Mouse (Mus musculus) hindbrain, embryonic 15.5 days (tissue): ENCODE results near the gene Ccdc157. TPM values are rescaled to one million over a fixed set of nuclear protein-coding genes. Genes with fewer than 3 reads are reported as not detected.

Experiments
- ATAC-seq: fragments of 200-750 bp; cut with Nextera tagmentation; 2 replicates; pipeline ENCODE4 v1.8.0; 2017; ENCODE audit warnings: low read depth, moderate number of reproducible peaks, moderate TSS enrichment; ENCODE audit not compliant: low FRiP score
- H3K27ac ChIP-seq: fragments of 300-500 bp; sonication (generic); replicated peaks from 2 replicates; pipeline ENCODE4 v1.5.1; 2015; ENCODE audit warnings: mild to moderate bottlenecking, inconsistent platforms
- H3K27me3 ChIP-seq: fragments of 300-500 bp; sonication (generic); 2 replicates; pipeline ENCODE4 v1.6.1; 2015; ENCODE audit warnings: control low read depth, inconsistent platforms
- H3K36me3 ChIP-seq: fragments of 300-500 bp; sonication (generic); 2 replicates; pipeline ENCODE4 v1.6.1; 2015; ENCODE audit warnings: control low read depth, inconsistent platforms
- H3K4me1 ChIP-seq: fragments of 300-500 bp; sonication (generic); replicated peaks from 2 replicates; pipeline ENCODE4 v1.6.1; 2015; ENCODE audit warnings: control low read depth, inconsistent platforms
- H3K4me2 ChIP-seq: fragments of 300-500 bp; sonication (generic); 2 replicates; pipeline ENCODE4 v1.6.1; 2015; ENCODE audit warnings: moderate library complexity, mild to moderate bottlenecking, inconsistent platforms
- H3K4me3 ChIP-seq: fragments of 300-500 bp; sonication (generic); 2 replicates; pipeline ENCODE4 v1.5.1; 2015; ENCODE audit warnings: mild to moderate bottlenecking, inconsistent platforms
- H3K9ac ChIP-seq: fragments of 300-500 bp; sonication (generic); 2 replicates; pipeline ENCODE4 v1.6.1; 2015; ENCODE audit warnings: inconsistent platforms
- H3K9me3 ChIP-seq: fragments of 300-500 bp; sonication (generic); 2 replicates; pipeline ENCODE4 v1.6.1; 2016; ENCODE audit warnings: control low read depth, inconsistent platforms
- WGBS: fragments of 180-500 bp; shearing (Covaris S2); methylation state at CpG from one replicate; pipeline ENCODE4 v1.1.7; 2015; 5-methylcytosine and 5-hydroxymethylcytosine counted together
- microRNA-seq: library from miRNA; unstranded; fragments of <30 nt; microRNA quantifications from one replicate; pipeline ENCODE4, GENCODE M21; 2016
- polyA plus RNA-seq: library from polyadenylated mRNA; unstranded; fragments of >200 nt; fragmentation: Nextera tagmentation; extraction: Ambion mirVana; gene quantifications from 2 replicates; pipeline ENCODE4 v1.2.1, GENCODE M21; 2015

Ccdc157 gene
- polyA plus RNA-seq, 1 experiment from 2014 or later = 10.0 TPM

DNA sequence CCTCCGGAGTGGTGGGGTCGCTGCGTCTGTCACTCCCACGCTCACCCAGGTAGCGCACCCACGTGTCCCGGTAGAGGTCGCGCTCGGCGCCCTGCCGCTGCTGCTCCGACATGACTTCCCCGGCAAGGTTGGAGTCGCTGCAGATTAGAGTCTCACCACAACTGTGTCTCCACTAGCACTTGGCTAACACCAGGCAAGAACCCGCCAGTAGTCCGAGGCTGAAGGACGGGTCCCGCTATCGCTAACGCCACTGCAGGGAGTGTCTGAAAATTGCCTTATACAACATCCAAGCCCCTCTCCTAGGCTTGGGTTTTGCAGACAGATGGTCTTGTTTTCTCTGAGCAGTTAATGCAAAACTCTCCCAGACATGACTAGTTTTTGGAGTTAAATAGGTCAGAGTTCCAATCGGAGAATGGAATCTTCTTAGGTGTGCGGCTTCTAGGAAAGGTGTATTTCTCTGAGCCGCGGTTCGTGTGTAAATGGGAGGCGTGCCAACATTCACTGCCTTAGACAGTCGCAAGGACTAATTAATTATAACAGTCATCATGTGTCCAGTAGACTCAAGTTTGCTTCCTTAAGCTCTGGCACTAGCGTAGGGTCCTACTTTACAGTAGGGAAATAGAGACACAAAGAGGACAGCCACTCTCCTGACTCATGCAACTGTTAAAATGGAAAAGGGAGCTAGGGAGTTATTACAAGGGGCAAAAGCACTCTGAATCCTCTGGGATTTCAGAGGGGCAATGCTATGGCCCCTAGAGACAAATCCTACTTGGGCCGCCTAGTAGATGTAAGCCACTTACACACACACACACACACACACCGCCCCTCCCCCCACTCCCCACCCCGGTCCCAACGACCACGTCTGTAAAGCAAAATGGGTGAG, 64.7 kb downstream of the Ccdc157 start, which contains the start of gene Mtfp1:
Gene Mtfp1, minus strand, starts transcription at position 275 of the 883 bp plus-strand sequence.
- WGBS = 7% methylated on average over 34 of the region's 34 CpGs
- ATAC-seq = no peak

DNA sequence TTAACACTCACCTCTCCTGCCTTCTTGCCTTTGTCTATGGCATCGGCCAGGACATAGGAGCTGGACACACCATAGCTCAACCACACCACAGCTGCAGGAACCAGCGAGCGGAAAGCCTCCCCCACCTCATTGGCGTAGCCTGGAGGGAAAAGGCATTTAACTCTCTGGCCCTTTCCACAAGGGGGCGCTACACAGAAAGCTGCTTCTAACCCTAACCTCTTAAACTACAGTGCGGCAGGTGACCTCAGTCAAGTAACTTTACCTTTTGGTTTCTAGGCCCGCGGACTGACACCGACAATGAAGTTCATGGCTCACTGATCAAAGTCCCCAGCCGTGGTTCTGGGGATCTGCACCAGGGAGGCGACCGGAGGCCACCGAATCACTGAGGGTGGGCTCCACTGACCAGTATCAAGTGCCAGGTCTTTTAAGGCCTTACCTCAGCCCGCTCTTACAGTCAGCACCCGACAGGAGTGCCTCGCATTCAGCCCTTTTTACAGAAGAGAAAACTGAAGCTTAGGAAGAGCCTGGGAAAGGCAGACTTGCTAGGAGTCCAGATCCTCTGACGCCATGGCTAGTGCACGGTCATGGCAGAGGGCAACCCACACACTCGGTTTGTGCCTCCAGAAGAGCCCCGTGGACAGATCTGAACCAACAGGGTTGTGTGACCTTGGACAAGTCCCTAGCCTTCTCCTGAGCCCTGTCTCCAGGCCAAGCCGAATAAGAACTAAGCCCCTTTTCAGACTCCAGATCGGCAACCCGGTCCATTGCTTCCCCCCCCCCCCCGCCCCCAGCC, 65.5 kb downstream of the Ccdc157 start:
- H3K36me3 ChIP-seq = peaks cover 25% of the 10 kb centered on the region

More for the DNA sequence above, 64.7 kb downstream of the Ccdc157 start, which contains the start of gene Mtfp1:
- peaks cover 30% of the 10 kb centered on the region for H3K4me1 ChIP-seq
- peak within 1 kb of the TSS; percentile 45 for H3K9ac ChIP-seq
- H3K4me2 ChIP-seq = peak within 1 kb of the TSS; percentile 95
- H3K36me3 ChIP-seq = peaks cover 24% of the 10 kb centered on the region
- peak within 1 kb of the TSS; percentile 82 for H3K27ac ChIP-seq
- no peaks in the 10 kb centered on the region for H3K9me3 ChIP-seq
- peak within 1 kb of the TSS; percentile 58 for H3K4me3 ChIP-seq
- no peaks in the 10 kb centered on the region for H3K27me3 ChIP-seq

DNA sequence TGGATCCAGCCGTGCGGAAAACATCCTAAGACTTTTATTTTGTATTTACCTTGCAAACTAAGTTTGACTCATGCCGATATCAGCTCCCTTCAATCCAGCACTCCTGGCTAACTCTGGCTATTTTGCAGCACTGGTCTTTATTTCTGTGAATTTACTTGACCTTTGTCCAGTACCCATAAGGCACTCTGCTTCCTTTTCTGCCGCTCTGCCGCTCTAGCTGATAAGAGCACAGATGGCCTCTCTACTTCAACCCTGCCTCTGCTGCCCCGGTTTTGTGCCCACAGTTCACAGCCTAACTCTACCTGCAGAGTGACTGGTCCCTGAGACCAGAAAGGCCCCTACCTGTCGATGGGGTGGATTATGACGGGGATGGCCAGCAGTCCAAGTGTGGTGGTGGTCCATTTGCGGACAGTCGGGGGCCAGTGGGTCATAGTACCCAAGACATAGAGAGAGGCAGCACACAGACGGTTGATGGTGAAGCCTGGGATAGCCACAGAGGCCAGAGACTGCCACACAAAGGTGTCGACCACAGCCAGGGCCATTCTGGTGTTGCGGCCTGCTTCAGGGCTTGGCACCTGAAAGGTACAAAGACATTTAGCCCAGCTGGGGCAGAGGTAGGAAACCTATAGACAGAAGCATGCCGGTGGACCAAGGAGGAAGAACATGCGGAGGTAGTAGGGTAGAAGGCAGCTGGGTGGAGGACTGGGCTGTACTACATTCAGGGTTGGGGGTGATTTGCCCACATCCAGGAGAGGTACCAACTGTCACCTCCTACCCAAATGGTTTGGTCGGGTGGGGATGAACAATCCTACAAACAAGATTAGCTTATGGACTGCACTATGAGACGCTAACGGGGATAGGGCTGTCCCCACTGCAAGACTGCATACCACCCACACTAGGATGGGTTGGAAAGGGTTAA, 66.4 kb downstream of the Ccdc157 start:
- H3K36me3 ChIP-seq = peaks cover 25% of the 10 kb centered on the region
- H3K27me3 ChIP-seq = no peaks in the 10 kb centered on the region
- H3K4me1 ChIP-seq = peaks cover 30% of the 10 kb centered on the region
- H3K4me2 ChIP-seq = peak overlapping the region; percentile 95
- peak overlapping the region; percentile 58 for H3K4me3 ChIP-seq
- no peak overlapping the region for H3K9ac ChIP-seq
- WGBS = 87% methylated on average over 18 of the region's 18 CpGs
- ATAC-seq = no peak
- H3K9me3 ChIP-seq = no peaks in the 10 kb centered on the region
- no peak overlapping the region for H3K27ac ChIP-seq

More for the DNA sequence above, 65.5 kb downstream of the Ccdc157 start:
- Histone ChIP-seq H3K27ac (peak overlapping the region; percentile 82), H3K4me1 (peaks cover 30% of the 10 kb centered on the region), H3K9me3 (no peaks in the 10 kb centered on the region), H3K9ac (peak overlapping the region; percentile 45), H3K4me2 (peak overlapping the region; percentile 95), H3K27me3 (no peaks in the 10 kb centered on the region), H3K4me3 (peak overlapping the region; percentile 58)
- ATAC-seq = no peak
- WGBS = 7% methylated on average over 23 of the region's 24 CpGs

Small RNA genes lying within 50 kb of the gene (microRNA-seq; reads per million reads assigned to microRNA genes)
- 5.9 reads per million, percentile 23 among the genes with 10 or more reads in this experiment for gene Mir3060

Other genes starting within 250 kb of the Ccdc157 start
- gene Slc35e4, start 245.6 kb downstream of the Ccdc157 start, polyA plus RNA-seq = 17.3 and 20.3 TPM in 2 replicates
- 27.2 and 28.3 TPM in 2 replicates for gene Tcn2, start 228.1 kb downstream of the Ccdc157 start, polyA plus RNA-seq
- 55.2 and 57.5 TPM in 2 replicates for gene Pes1, start 196.3 kb downstream of the Ccdc157 start, polyA plus RNA-seq
- 0.13 TPM in 1 of 2 replicates, not detected in the other for gene 4930556J24Rik, start 183.5 kb downstream of the Ccdc157 start, polyA plus RNA-seq
- gene Gal3st1, start 176.7 kb downstream of the Ccdc157 start, polyA plus RNA-seq = 9.5 and 9.8 TPM in 2 replicates
- gene Sec14l4, start 128.8 kb downstream of the Ccdc157 start, polyA plus RNA-seq = not detected in 2 replicates
- 0.39 and 0.86 TPM in 2 replicates for gene Sec14l3, start 95.5 kb downstream of the Ccdc157 start, polyA plus RNA-seq
- 10.7 and 12.3 TPM in 2 replicates for gene Mtfp1, start 64.8 kb downstream of the Ccdc157 start, polyA plus RNA-seq
- 6.1 and 6.4 TPM in 2 replicates for gene Sec14l2, start 36.9 kb downstream of the Ccdc157 start, polyA plus RNA-seq
- gene Rnf215, start 25.1 kb downstream of the Ccdc157 start, polyA plus RNA-seq = 46.4 and 48.7 TPM in 2 replicates
- gene Sf3a1, start 57 bp upstream of the Ccdc157 start, polyA plus RNA-seq = 46.5 and 52.9 TPM in 2 replicates
- gene Tbc1d10a, start 26.5 kb upstream of the Ccdc157 start, polyA plus RNA-seq = 36.3 and 38.1 TPM in 2 replicates
- gene Castor1, start 57.9 kb upstream of the Ccdc157 start, polyA plus RNA-seq = 4.6 and 5.3 TPM in 2 replicates
- not detected in 2 replicates for gene Osm, start 76.1 kb upstream of the Ccdc157 start, polyA plus RNA-seq
- gene Lif, start 97.3 kb upstream of the Ccdc157 start, polyA plus RNA-seq = 0.08 TPM in 1 of 2 replicates, not detected in the other